Comparison of ENCODE assay signal across 20 mouse cellular contexts in the genomic region with DNA sequence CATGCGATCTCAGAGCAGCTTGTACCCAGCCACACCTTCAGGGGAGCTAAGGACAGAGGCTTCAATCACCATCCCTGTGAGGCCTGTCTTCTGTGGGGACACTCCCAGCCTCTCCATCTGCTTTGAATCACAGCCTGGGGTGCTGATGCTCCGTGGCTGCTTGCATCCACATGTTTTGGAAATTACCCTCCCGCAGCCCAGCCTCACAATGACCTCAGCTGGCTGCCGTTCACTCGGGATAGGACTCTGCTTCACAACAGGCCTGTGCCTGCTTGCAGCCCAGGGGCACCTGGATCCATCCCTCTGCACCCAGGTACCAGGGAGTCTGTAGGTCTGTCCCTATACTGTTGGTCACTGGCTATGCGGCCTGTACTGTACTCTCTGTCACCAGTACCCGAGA.
DNase-seq lines count a peak whose midpoint lies in the region; ATAC-seq and TF ChIP-seq lines count a peak whose summit lies in the region.
"Had no signal": no experiment of that assay in that cellular context is flagged by ENCODE, and none has a peak within 500 bp of the region (broad histone marks: within the 10 kb centered on the region; RNA-seq: fewer than 3 reads in every experiment).

No protein-coding gene starts in this region.

- 0 out of 2 replicates have a peak, but pooled peaks cover 1% of the 10 kb centered on the region for H3K27me3 ChIP-seq in midbrain, embryonic 13.5 days
- no peaks in the 10 kb centered on the region for H3K27me3 ChIP-seq in midbrain, embryonic 10.5 days (ENCODE audit: low read depth, poor library complexity, severe bottlenecking)
- no peaks in the 10 kb centered on the region for H3K27me3 ChIP-seq in embryonic facial prominence, embryonic 11.5 days (ENCODE audit: control insufficient read depth, insufficient read depth, low read length)
- H3K27me3 ChIP-seq in limb, embryonic 14.5 days (ENCODE audit: control insufficient read depth, insufficient read depth, low read length), result no peaks in the 10 kb centered on the region
- H3K27me3 ChIP-seq: hindbrain, embryonic 15.5 days; liver, embryonic 12.5 days had no signal

- no peaks in the 10 kb centered on the region for H3K4me1 ChIP-seq in midbrain, embryonic 13.5 days (replicated peaks)
- peaks cover 31% of the 10 kb centered on the region for H3K4me1 ChIP-seq in midbrain, embryonic 10.5 days
- no peaks in the 10 kb centered on the region for H3K4me1 ChIP-seq in embryonic facial prominence, embryonic 11.5 days (ENCODE audit: control insufficient read depth, insufficient read depth, low read length)
- peaks cover 3% of the 10 kb centered on the region; the same call in 1 of the 2 replicates for H3K4me1 ChIP-seq in limb, embryonic 14.5 days (ENCODE audit: control insufficient read depth, insufficient read depth, low read length)
- H3K4me1 ChIP-seq: hindbrain, embryonic 15.5 days; liver, embryonic 12.5 days had no signal

- H3K4me2 ChIP-seq in midbrain, embryonic 13.5 days (replicated peaks), result no peak overlapping the region
- no peak overlapping the region for H3K4me2 ChIP-seq in embryonic facial prominence, embryonic 11.5 days (ENCODE audit: low read depth, low read length)
- H3K4me2 ChIP-seq in limb, embryonic 14.5 days (replicated peaks; ENCODE audit: low read depth, low read length, severe bottlenecking), result no peak overlapping the region
- H3K4me2 ChIP-seq: heart, embryonic 12.5 days; hindbrain, embryonic 15.5 days; liver, embryonic 12.5 days had no signal

- 83% methylated on average over 7 of the region's 7 CpGs for WGBS in midbrain, embryonic 13.5 days
- WGBS in midbrain, embryonic 10.5 days, result 71% methylated on average over 7 of the region's 7 CpGs
- WGBS in embryonic facial prominence, embryonic 11.5 days, result 48% methylated on average over 7 of the region's 7 CpGs
- 29% methylated on average over 7 of the region's 7 CpGs for WGBS in limb, embryonic 14.5 days

- no peak overlapping the region for H3K4me3 ChIP-seq in midbrain, embryonic 13.5 days (replicated peaks)
- H3K4me3 ChIP-seq in midbrain, embryonic 10.5 days, result no peak overlapping the region
- H3K4me3 ChIP-seq in embryonic facial prominence, embryonic 11.5 days (ENCODE audit: low read depth, low read length), result no peak overlapping the region
- no peak overlapping the region for H3K4me3 ChIP-seq in limb, embryonic 14.5 days (replicated peaks; ENCODE audit: low read length)
- H3K4me3 ChIP-seq: heart, embryonic 12.5 days; hindbrain, embryonic 15.5 days; liver, embryonic 12.5 days had no signal

- no peaks in the 10 kb centered on the region for H3K9me3 ChIP-seq in midbrain, embryonic 13.5 days
- H3K9me3 ChIP-seq in midbrain, embryonic 10.5 days (replicated peaks), result no peaks in the 10 kb centered on the region
- no peaks in the 10 kb centered on the region for H3K9me3 ChIP-seq in embryonic facial prominence, embryonic 11.5 days (replicated peaks; ENCODE audit: control insufficient read depth, low read length)
- H3K9me3 ChIP-seq in limb, embryonic 14.5 days (ENCODE audit: control insufficient read depth, low read length), result no peaks in the 10 kb centered on the region
- H3K9me3 ChIP-seq: heart, embryonic 12.5 days; hindbrain, embryonic 15.5 days; liver, embryonic 12.5 days had no signal

- H3K9ac ChIP-seq in midbrain, embryonic 13.5 days (replicated peaks), result 0 out of 2 replicates have a peak overlapping the region, but pooled peaks have one; percentile 10
- no peak overlapping the region for H3K9ac ChIP-seq in embryonic facial prominence, embryonic 11.5 days (replicated peaks; ENCODE audit: low read length)
- H3K9ac ChIP-seq in limb, embryonic 14.5 days (ENCODE audit: low read depth, low read length, severe bottlenecking), result no peak overlapping the region
- H3K9ac ChIP-seq: forebrain, postnatal 0 days; heart, embryonic 12.5 days; hindbrain, embryonic 15.5 days; liver, embryonic 12.5 days had no signal

- no peak for ATAC-seq in midbrain, embryonic 13.5 days
- no peak for ATAC-seq in embryonic facial prominence, embryonic 11.5 days (replicated peaks; ENCODE audit: insufficient number of reproducible peaks, low FRiP score, low TSS enrichment, low read depth)
- no peak for ATAC-seq in limb, embryonic 14.5 days (ENCODE audit: low FRiP score, low read depth)
- ATAC-seq: activated CD4-positive, CD25-positive, alpha-beta regulatory T cell, adult 4 months; forebrain, postnatal 0 days had no signal

- no peak for DNase-seq in midbrain, embryonic 10.5 days (ENCODE audit: low spot score)
- peak; percentile 67 for DNase-seq in embryonic facial prominence, embryonic 11.5 days (ENCODE audit: low spot score)
- peak; percentile 39 for DNase-seq in forelimb bud, embryonic 11.5 days (ENCODE audit: low read depth, low spot score)
- peak; percentile 42 for DNase-seq in limb, embryonic 14.5 days (ENCODE audit: low spot score)
- DNase-seq in lung, postnatal 4 days, result no peak
- DNase-seq in left cerebral cortex, adult 18-20 months (ENCODE audit: low spot score in 2 of 2), result no peak
- DNase-seq: adrenal gland, postnatal 25 days; cerebellum, adult 11 months; cerebellum, postnatal 14 days; forebrain, postnatal 0 days; heart, postnatal 36 days; kidney, adult 11 months; layer of hippocampus, postnatal 36 days; lung, adult 2 months; thymus, postnatal 25 days had no signal

- no peak overlapping the region for H3K27ac ChIP-seq in midbrain, embryonic 13.5 days
- no peak overlapping the region for H3K27ac ChIP-seq in midbrain, embryonic 10.5 days (replicated peaks)
- H3K27ac ChIP-seq in embryonic facial prominence, embryonic 11.5 days (replicated peaks; ENCODE audit: low read depth, low read length), result no peak overlapping the region
- H3K27ac ChIP-seq in limb, embryonic 14.5 days (replicated peaks; ENCODE audit: low read depth, low read length), result no peak overlapping the region
- H3K27ac ChIP-seq: hindbrain, embryonic 15.5 days; liver, embryonic 12.5 days had no signal

- H3K36me3 ChIP-seq in midbrain, embryonic 13.5 days, result no peaks in the 10 kb centered on the region
- no peaks in the 10 kb centered on the region for H3K36me3 ChIP-seq in midbrain, embryonic 10.5 days
- H3K36me3 ChIP-seq in embryonic facial prominence, embryonic 11.5 days (replicated peaks; ENCODE audit: control insufficient read depth, insufficient read depth, low read depth, low read length), result no peaks in the 10 kb centered on the region
- H3K36me3 ChIP-seq in limb, embryonic 14.5 days (ENCODE audit: control insufficient read depth, insufficient read depth, low read length), result no peaks in the 10 kb centered on the region
- H3K36me3 ChIP-seq: heart, embryonic 12.5 days; hindbrain, embryonic 15.5 days; liver, embryonic 12.5 days had no signal

- TF ChIP-seq POLR2A in limb, embryonic 14.5 days (IDR thresholded peaks at IDR 0.05; ENCODE audit: borderline replicate concordance, extremely low read depth, insufficient read depth, insufficient read length), result no peak

Comparison
In these comparisons a context has a peak if more than half of its experiments do, and no peak if none do; other contexts are left out.
1. DNase-seq: peak in embryonic facial prominence, embryonic 11.5 days (single experiment), forelimb bud, embryonic 11.5 days (single experiment) and limb, embryonic 14.5 days (single experiment); none in midbrain, embryonic 10.5 days (single experiment), lung, postnatal 4 days (0 of 2) and left cerebral cortex, adult 18-20 months (0 of 2).